Mouse (Mus musculus) activated CD4-positive, CD25-positive, alpha-beta regulatory T cell (primary cell): ENCODE results near the gene Pef1. TPM values are rescaled to one million over a fixed set of nuclear protein-coding genes. Genes with fewer than 3 reads are reported as not detected.

ENCODE experiments used
- polyA plus RNA-seq, 2 experiments: library from polyadenylated mRNA; unstranded; fragments of 100-300 nt; shearing (Covaris generic); gene quantifications; one replicate each; pipeline ENCODE4 v1.2.1; 2017

The Pef1 gene
- 10 to 100 TPM; 57.2 to 69.0 TPM for polyA plus RNA-seq

DNA sequence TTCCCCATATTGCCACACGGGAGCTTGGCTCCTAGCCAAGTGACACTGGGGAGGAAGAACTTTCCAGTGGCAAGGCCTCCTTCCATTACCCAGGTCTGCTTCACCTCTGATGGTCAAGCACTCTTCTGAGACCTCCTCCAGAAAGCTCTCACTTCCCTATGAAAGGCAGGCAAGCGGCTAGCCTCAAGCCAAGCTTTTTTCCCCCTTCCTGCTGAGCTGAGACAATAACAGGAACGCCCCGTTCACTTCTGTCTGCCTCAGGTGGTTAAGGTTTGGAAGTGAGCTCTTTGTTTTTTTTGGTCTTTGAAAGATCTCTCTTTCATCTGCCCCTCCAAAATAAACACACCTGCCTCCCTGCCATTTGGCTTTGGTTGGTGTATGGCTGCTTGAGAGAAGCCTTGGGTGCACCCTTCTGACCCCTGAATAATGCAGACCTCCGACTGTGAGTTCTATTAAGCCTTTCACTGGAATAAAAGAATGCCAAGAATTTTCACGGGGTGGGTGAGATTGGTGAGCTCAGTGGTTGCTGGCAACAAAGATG is at the start of gene Pef1:
TSS of gene Pef1 (plus strand) at position 448 of the 541 bp plus-strand sequence.

DNA sequence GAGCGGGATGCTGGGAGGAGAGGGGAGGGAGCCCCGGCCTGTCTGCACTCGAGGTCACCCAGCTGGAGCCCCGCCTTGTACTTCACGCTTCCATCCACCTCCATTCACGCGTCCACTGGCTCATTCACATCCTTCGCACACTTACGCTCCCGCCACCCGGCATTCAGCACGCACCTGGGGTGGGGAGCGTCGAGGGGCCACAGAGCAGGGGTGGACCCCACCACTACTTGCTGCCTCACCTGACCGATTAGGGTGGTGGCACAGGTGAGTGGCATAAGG is 36.8 kb downstream of the Pef1 start, which contains the start of gene Hcrtr1:
TSS of gene Hcrtr1 (minus strand) at position 146 of the 279 bp plus-strand sequence.

DNA sequence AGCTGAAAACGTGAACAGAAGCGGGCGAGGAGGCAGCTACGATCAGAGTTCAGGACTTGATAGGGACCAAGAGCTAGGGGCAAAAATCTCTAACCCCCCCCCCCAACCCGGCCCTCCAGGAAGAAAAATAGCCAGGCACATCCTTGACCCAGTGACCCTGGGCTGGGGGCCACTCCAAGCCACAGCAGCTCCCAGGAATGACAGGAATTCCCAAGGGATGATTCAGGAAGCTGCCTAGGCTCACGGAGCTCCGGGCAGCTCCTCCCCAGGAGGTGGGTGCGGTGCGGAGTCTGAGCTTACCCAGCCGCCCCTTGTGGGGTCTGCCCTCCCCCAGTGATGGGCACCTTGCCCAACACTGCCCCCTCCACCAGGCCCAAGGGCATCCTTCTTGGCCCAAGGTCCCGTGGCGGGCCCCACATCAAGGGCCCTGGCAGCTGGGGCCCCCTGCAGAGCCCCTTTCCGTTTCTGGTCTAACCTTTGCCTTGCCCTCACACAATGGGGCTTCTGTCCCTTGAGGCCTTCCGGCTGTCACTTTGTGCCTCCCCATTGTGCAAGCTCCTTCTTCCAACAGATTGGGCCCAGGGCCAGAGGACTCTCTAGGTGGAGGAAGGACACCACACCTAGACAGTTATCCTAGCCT is 72.8 kb downstream of the Pef1 start, which contains the start of gene Tinagl1:
TSS of gene Tinagl1 (minus strand) at position 51 of the 640 bp plus-strand sequence.

Other genes with a start within 250 kb of the Pef1 start
- gene Spocd1, start 173.3 kb upstream of the Pef1 start, polyA plus RNA-seq, result not detected
- gene Adgrb2, start 117.7 kb upstream of the Pef1 start, polyA plus RNA-seq, result under 1 TPM in 1 of 2 experiments, not detected in 1; 0.45 TPM
- gene Col16a1, start 54.7 kb upstream of the Pef1 start, polyA plus RNA-seq, result under 1 TPM; 0.20 to 0.49 TPM
- gene Hcrtr1, start 36.8 kb downstream of the Pef1 start, polyA plus RNA-seq, result not detected
- gene Tinagl1, start 72.6 kb downstream of the Pef1 start, polyA plus RNA-seq, result not detected
- not detected for gene Gm853, start 119.8 kb downstream of the Pef1 start, polyA plus RNA-seq
- gene Serinc2, start 176.6 kb downstream of the Pef1 start, polyA plus RNA-seq, result not detected
- under 1 TPM in 1 of 2 experiments, not detected in 1; 0.93 TPM for gene Fabp3, start 206.0 kb downstream of the Pef1 start, polyA plus RNA-seq
- gene Gm10570, start 206.1 kb downstream of the Pef1 start, polyA plus RNA-seq, result under 1 TPM in 1 of 2 experiments, not detected in 1; 0.84 TPM